Mouse (Mus musculus) cortical plate, adult 2 months (tissue): ENCODE data around the gene Ccdc113.

ENCODE experiments used
- CTCF ChIP-seq: fragments of 200-500 bp; IDR thresholded peaks from 2 replicates; pipeline ENCODE4 v1.5.1; 2011; ENCODE audit warnings: mild to moderate bottlenecking, control low read depth, low read length; ENCODE audit not compliant: insufficient read depth; ENCODE audit errors: extremely low read depth
- POLR2A ChIP-seq: fragments of 200-500 bp; IDR thresholded peaks from 2 replicates; pipeline ENCODE4 v1.6.1; 2011; ENCODE audit warnings: mild to moderate bottlenecking, low read length, control low read depth; ENCODE audit not compliant: insufficient read depth; ENCODE audit errors: extremely low read depth

- TF ChIP-seq CTCF (no peak), POLR2A (no peak)
Measured at GRCm38 (mm10) chr8:95505606-95506005, 28.3 kb upstream of the Ccdc113 start.
